Mouse (Mus musculus): ENCODE measurements around the gene 1810065E05Rik. TPM values are rescaled to one million over a fixed set of nuclear protein-coding genes. Genes with fewer than 3 reads are reported as not detected.

1810065E05Rik gene
- polyA plus RNA-seq, 1 experiment from 2014 or later, result not detected

DNA sequence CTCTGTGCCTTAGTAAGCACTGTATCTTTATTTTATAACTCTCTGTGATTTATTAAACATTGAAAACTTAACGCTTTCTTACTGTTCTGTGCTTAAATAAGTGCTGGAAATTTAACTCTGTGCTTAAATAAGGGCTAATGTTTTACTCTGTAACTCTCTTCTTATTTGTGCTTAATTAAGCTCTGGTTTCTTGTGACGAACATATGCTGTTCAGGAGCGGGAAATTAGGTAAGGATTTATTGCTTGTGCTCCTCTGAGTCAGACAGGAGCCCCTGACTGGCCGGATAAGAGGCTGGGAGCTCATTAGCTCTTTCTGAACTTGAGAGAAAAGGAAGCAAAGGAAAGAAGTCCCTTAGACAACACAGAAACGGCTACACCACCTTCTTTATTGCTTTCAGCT lies 17.0 kb downstream of the 1810065E05Rik start:
- 56% methylated on average over 5 of the region's 5 CpGs for WGBS
- ATAC-seq (ENCODE audit: insufficient number of reproducible peaks, low FRiP score), result no peak
- no peaks in the 10 kb centered on the region for H3K9me3 ChIP-seq (replicated peaks)
- no peak overlapping the region for H3K27ac ChIP-seq (ENCODE audit: poor library complexity, severe bottlenecking)
- H3K4me1 ChIP-seq (replicated peaks), result no peaks in the 10 kb centered on the region
- H3K4me2 ChIP-seq, result no peak overlapping the region
- H3K4me3 ChIP-seq, result no peak overlapping the region
- H3K9ac ChIP-seq, result no peak overlapping the region
- H3K27me3 ChIP-seq (replicated peaks), result 0 out of 2 replicates have a peak, but pooled peaks cover 4% of the 10 kb centered on the region
- H3K36me3 ChIP-seq, result no peaks in the 10 kb centered on the region

DNA sequence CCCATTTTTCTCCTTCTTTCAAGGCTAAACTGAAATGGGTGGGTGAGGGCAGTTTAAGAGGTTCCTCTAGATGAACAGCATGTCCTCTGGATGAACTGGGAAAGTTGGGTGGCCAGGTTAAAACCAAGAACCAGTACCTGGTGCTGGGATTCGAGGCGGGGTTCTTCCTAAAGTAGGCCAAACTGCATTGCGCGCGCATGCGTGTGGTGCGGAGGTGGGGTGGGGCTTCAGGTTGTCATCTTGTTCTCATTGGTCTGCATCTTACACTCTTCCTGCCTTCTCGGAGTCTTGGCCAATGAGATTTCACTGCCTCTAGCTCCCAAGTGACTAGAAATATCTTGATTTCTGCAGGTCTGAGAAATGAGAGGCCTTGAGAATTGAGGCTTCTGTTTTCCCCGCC lies 31.8 kb downstream of the 1810065E05Rik start, which contains the start of gene Lypd9:
Gene Lypd9, minus strand, starts transcription at position 165 of the 400 bp plus-strand sequence.
- WGBS, result 90% methylated on average over 9 of the region's 9 CpGs
- ATAC-seq (ENCODE audit: insufficient number of reproducible peaks, low FRiP score), result no peak

DNA sequence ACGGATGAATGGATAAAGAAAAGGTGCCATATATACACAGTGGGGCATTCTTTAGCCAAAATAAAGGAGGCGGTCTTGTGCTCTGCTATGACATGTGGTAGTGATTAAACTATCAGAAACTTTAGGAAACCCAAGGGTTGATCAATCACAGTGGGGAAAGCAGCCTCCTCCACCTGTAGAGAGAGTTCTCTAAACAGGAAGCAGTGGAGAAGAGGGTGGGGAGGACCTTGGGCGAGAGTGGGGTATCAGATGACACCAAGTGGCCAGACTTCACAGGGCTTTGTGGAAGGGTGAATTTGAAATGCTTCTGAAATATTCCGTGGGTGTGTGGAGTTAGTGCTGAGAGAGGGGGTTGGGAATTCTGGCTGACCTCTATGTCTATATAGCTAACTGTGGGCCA lies 32.7 kb downstream of the 1810065E05Rik start:
- Histone ChIP-seq H3K36me3 (no peaks in the 10 kb centered on the region), H3K9me3 (replicated peaks) (peaks cover 5% of the 10 kb centered on the region; the same call in 1 of the 2 replicates), H3K27ac (ENCODE audit: poor library complexity, severe bottlenecking) (no peak overlapping the region), H3K27me3 (replicated peaks) (no peaks in the 10 kb centered on the region), H3K4me1 (replicated peaks) (no peaks in the 10 kb centered on the region), H3K4me3 (no peak overlapping the region), H3K4me2 (no peak overlapping the region), H3K9ac (no peak overlapping the region)
- 51% methylated on average over 4 of the region's 4 CpGs for WGBS
- ATAC-seq (ENCODE audit: insufficient number of reproducible peaks, low FRiP score), result no peak

More for the DNA sequence above, 31.8 kb downstream of the 1810065E05Rik start, which contains the start of gene Lypd9:
- Histone ChIP-seq H3K27ac (ENCODE audit: poor library complexity, severe bottlenecking) (no peak within 1 kb of the TSS), H3K9ac (no peak within 1 kb of the TSS), H3K4me1 (replicated peaks) (no peaks in the 10 kb centered on the region), H3K27me3 (replicated peaks) (no peaks in the 10 kb centered on the region), H3K36me3 (no peaks in the 10 kb centered on the region), H3K4me3 (no peak within 1 kb of the TSS), H3K4me2 (no peak within 1 kb of the TSS), H3K9me3 (replicated peaks) (peaks cover 10% of the 10 kb centered on the region; the same call in 1 of the 2 replicates)

DNA sequence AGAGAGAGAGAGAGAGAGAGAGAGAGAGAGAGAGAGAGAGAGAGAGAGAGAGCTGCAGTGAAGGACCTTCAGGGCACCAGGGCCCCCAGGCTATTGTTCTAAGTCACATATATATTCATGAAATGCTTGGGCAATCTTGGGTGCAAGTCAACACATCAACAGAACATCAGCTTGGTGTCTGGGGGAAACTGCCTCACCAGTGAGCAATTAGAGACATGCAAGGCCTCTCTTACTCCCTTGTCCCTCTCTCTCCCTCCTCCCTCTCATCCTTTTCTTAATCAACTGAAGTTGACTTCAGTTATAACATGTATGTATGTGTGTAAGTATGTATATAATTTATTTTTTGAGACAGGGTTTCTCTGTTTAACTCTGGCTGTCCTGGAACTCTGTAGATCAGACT lies 41.3 kb downstream of the 1810065E05Rik start, which contains the start of gene Olfr30:
Gene Olfr30, minus strand, starts transcription at position 101 of the 400 bp plus-strand sequence.
- Histone ChIP-seq H3K4me2 (no peak within 1 kb of the TSS), H3K9ac (no peak within 1 kb of the TSS), H3K36me3 (no peaks in the 10 kb centered on the region), H3K4me3 (no peak within 1 kb of the TSS), H3K27me3 (replicated peaks) (no peaks in the 10 kb centered on the region), H3K4me1 (replicated peaks) (no peaks in the 10 kb centered on the region), H3K27ac (ENCODE audit: poor library complexity, severe bottlenecking) (no peak within 1 kb of the TSS), H3K9me3 (replicated peaks) (0 out of 2 replicates have a peak, but pooled peaks cover 3% of the 10 kb centered on the region)
- ATAC-seq (ENCODE audit: insufficient number of reproducible peaks, low FRiP score), result no peak

Other genes starting within 250 kb of the 1810065E05Rik start
- 102 and 109 TPM in 2 replicates for gene Mrpl22, start 249.4 kb upstream of the 1810065E05Rik start, polyA plus RNA-seq (2016; fragmentation: Nextera tagmentation; extraction: Ambion mirVana)
- 3.7 and 3.9 TPM in 2 replicates for gene Igtp, start 221.6 kb upstream of the 1810065E05Rik start, polyA plus RNA-seq (2016; fragmentation: Nextera tagmentation; extraction: Ambion mirVana)
- 2.8 and 3.7 TPM in 2 replicates for gene Irgm2, start 221.5 kb upstream of the 1810065E05Rik start, polyA plus RNA-seq (2016; fragmentation: Nextera tagmentation; extraction: Ambion mirVana)
- not detected in 2 replicates for gene 4930438A08Rik, start 146.3 kb upstream of the 1810065E05Rik start, polyA plus RNA-seq (2016; fragmentation: Nextera tagmentation; extraction: Ambion mirVana)
- 14.9 and 15.5 TPM in 2 replicates for gene Zfp692, start 114.0 kb upstream of the 1810065E05Rik start, polyA plus RNA-seq (2016; fragmentation: Nextera tagmentation; extraction: Ambion mirVana)
- gene Zfp672, start 90.8 kb upstream of the 1810065E05Rik start, polyA plus RNA-seq (2016; fragmentation: Nextera tagmentation; extraction: Ambion mirVana), result 32.4 and 33.6 TPM in 2 replicates
- gene Sh3bp5l, start 90.4 kb upstream of the 1810065E05Rik start, polyA plus RNA-seq (2016; fragmentation: Nextera tagmentation; extraction: Ambion mirVana), result 26.6 and 27.8 TPM in 2 replicates
- not detected in 2 replicates for gene Lypd8, start 42.1 kb upstream of the 1810065E05Rik start, polyA plus RNA-seq (2016; fragmentation: Nextera tagmentation; extraction: Ambion mirVana)
- not detected in 2 replicates for gene Gm12253, start 11.4 kb downstream of the 1810065E05Rik start, polyA plus RNA-seq (2016; fragmentation: Nextera tagmentation; extraction: Ambion mirVana)
- gene Lypd9, start 31.8 kb downstream of the 1810065E05Rik start, polyA plus RNA-seq (2016; fragmentation: Nextera tagmentation; extraction: Ambion mirVana), result not detected in 2 replicates
- gene Olfr30, start 41.2 kb downstream of the 1810065E05Rik start, polyA plus RNA-seq (2016; fragmentation: Nextera tagmentation; extraction: Ambion mirVana), result not detected in 2 replicates
- not detected in 2 replicates for gene Olfr332, start 71.4 kb downstream of the 1810065E05Rik start, polyA plus RNA-seq (2016; fragmentation: Nextera tagmentation; extraction: Ambion mirVana)
- not detected in 2 replicates for gene Olfr331, start 81.5 kb downstream of the 1810065E05Rik start, polyA plus RNA-seq (2016; fragmentation: Nextera tagmentation; extraction: Ambion mirVana)
- not detected in 2 replicates for gene Olfr330, start 113.7 kb downstream of the 1810065E05Rik start, polyA plus RNA-seq (2016; fragmentation: Nextera tagmentation; extraction: Ambion mirVana)
- not detected in 2 replicates for gene Olfr329-ps, start 125.3 kb downstream of the 1810065E05Rik start, polyA plus RNA-seq (2016; fragmentation: Nextera tagmentation; extraction: Ambion mirVana)
- not detected in 2 replicates for gene Olfr328, start 134.5 kb downstream of the 1810065E05Rik start, polyA plus RNA-seq (2016; fragmentation: Nextera tagmentation; extraction: Ambion mirVana)
- gene Olfr224, start 149.4 kb downstream of the 1810065E05Rik start, polyA plus RNA-seq (2016; fragmentation: Nextera tagmentation; extraction: Ambion mirVana), result not detected in 2 replicates
- not detected in 2 replicates for gene Olfr325, start 156.6 kb downstream of the 1810065E05Rik start, polyA plus RNA-seq (2016; fragmentation: Nextera tagmentation; extraction: Ambion mirVana)
- not detected in 2 replicates for gene Olfr324, start 174.0 kb downstream of the 1810065E05Rik start, polyA plus RNA-seq (2016; fragmentation: Nextera tagmentation; extraction: Ambion mirVana)
- not detected in 2 replicates for gene 2210407C18Rik, start 195.0 kb downstream of the 1810065E05Rik start, polyA plus RNA-seq (2016; fragmentation: Nextera tagmentation; extraction: Ambion mirVana)
- not detected in 2 replicates for gene Olfr323, start 209.4 kb downstream of the 1810065E05Rik start, polyA plus RNA-seq (2016; fragmentation: Nextera tagmentation; extraction: Ambion mirVana)
- 1.5 and 2.0 TPM in 2 replicates for gene Trim58, start 219.4 kb downstream of the 1810065E05Rik start, polyA plus RNA-seq (2016; fragmentation: Nextera tagmentation; extraction: Ambion mirVana)
- not detected in 2 replicates for gene Olfr322, start 237.7 kb downstream of the 1810065E05Rik start, polyA plus RNA-seq (2016; fragmentation: Nextera tagmentation; extraction: Ambion mirVana)